ENCODE assay signal across 11 mouse cellular contexts in genomic region chr12:109412675-109413074, GRCm38 (mm10). TPM values are rescaled to one million over a fixed set of nuclear protein-coding genes. Genes with fewer than 3 reads are reported as not detected.
DNase-seq lines count a peak whose midpoint lies in the region; ATAC-seq lines count a peak whose summit lies in the region.
"Had no signal": no experiment of that assay in that cellular context is flagged by ENCODE, and none has a peak within 500 bp of the region (broad histone marks: within the 10 kb centered on the region; RNA-seq: fewer than 3 reads in every experiment).

No protein-coding gene starts in this region.

- DNase-seq in heart, postnatal 36 days = no peak
- DNase-seq in lung, postnatal 10 days = no peak
- DNase-seq in yolk sac, embryonic 10.5 days (ENCODE audit: low spot score) = peak; percentile 73
- DNase-seq in frontal cortex, adult 2 months (ENCODE audit: extremely low spot score in 1 of 2, low spot score in 1 of 2) = no peak
- no peak for DNase-seq in kidney, adult 11 months
- DNase-seq: kidney, postnatal 14 days; midbrain, embryonic 14.5 days had no signal

- no peak overlapping the region for H3K4me2 ChIP-seq in heart, embryonic 11.5 days
- no peak overlapping the region for H3K4me2 ChIP-seq in lung, embryonic 16.5 days (ENCODE audit: low read depth, low read length)
- H3K4me2 ChIP-seq in intestine, embryonic 16.5 days (ENCODE audit: low read depth, low read length) = no peak overlapping the region

- intact Hi-C loops in heart, postnatal 36 days (cut with DNase I) = no loop called here

- H3K9ac ChIP-seq in heart, embryonic 11.5 days (ENCODE audit: low read depth, low read length) = no peak overlapping the region
- H3K9ac ChIP-seq in lung, embryonic 16.5 days (ENCODE audit: low read length) = no peak overlapping the region
- H3K9ac ChIP-seq in intestine, embryonic 16.5 days (ENCODE audit: low read depth, low read length) = peak overlapping the region; percentile 53; the same call in 1 of the 2 replicates

- no peaks in the 10 kb centered on the region for H3K9me3 ChIP-seq in heart, embryonic 11.5 days (replicated peaks; ENCODE audit: control insufficient read depth, low read length)
- no peaks in the 10 kb centered on the region for H3K9me3 ChIP-seq in lung, embryonic 16.5 days (ENCODE audit: control insufficient read depth, low read length)
- H3K9me3 ChIP-seq in intestine, embryonic 16.5 days (ENCODE audit: control insufficient read depth, low read length) = no peaks in the 10 kb centered on the region

- peak overlapping the region; percentile 46 for H3K27ac ChIP-seq in heart, embryonic 11.5 days (ENCODE audit: low read depth, low read length)
- peak overlapping the region; percentile 93 for H3K27ac ChIP-seq in lung, embryonic 16.5 days (ENCODE audit: low read length)
- H3K27ac ChIP-seq in intestine, embryonic 16.5 days (ENCODE audit: low read length) = peak overlapping the region; percentile 91

- WGBS in heart, embryonic 11.5 days (ENCODE audit: insufficient replicate concordance) = 32% methylated on average over 5 of the region's 5 CpGs
- WGBS in lung, embryonic 16.5 days = 22% methylated on average over 5 of the region's 5 CpGs
- WGBS in intestine, embryonic 16.5 days = 26% methylated on average over 5 of the region's 5 CpGs

- H3K36me3 ChIP-seq in heart, embryonic 11.5 days (ENCODE audit: control insufficient read depth, insufficient read depth, low read length) = no peaks in the 10 kb centered on the region
- H3K36me3 ChIP-seq in lung, embryonic 16.5 days (ENCODE audit: control insufficient read depth, insufficient read depth, low read length) = no peaks in the 10 kb centered on the region
- no peaks in the 10 kb centered on the region for H3K36me3 ChIP-seq in intestine, embryonic 16.5 days (ENCODE audit: control insufficient read depth, insufficient read depth, low read length)

- ATAC-seq in heart, embryonic 11.5 days (replicated peaks; ENCODE audit: insufficient number of reproducible peaks, low FRiP score, low TSS enrichment) = no peak; the same call in 1 of the 2 replicates
- ATAC-seq in lung, embryonic 16.5 days (ENCODE audit: low read depth) = peak; percentile 27; the same call in 1 of the 2 replicates
- ATAC-seq in intestine, embryonic 16.5 days = peak; percentile 38

- no peaks in the 10 kb centered on the region; the same call in 1 of the 2 replicates for H3K27me3 ChIP-seq in heart, embryonic 11.5 days (ENCODE audit: control insufficient read depth, insufficient read depth, low read length)
- H3K27me3 ChIP-seq in lung, embryonic 16.5 days (ENCODE audit: control insufficient read depth, insufficient read depth, low read depth, low read length) = no peaks in the 10 kb centered on the region
- H3K27me3 ChIP-seq in intestine, embryonic 16.5 days (replicated peaks; ENCODE audit: control insufficient read depth, insufficient read depth, low read length) = no peaks in the 10 kb centered on the region

- H3K4me1 ChIP-seq in heart, embryonic 11.5 days (ENCODE audit: control insufficient read depth, insufficient read depth, low read length) = peaks cover 37% of the 10 kb centered on the region
- H3K4me1 ChIP-seq in lung, embryonic 16.5 days (replicated peaks; ENCODE audit: control insufficient read depth, insufficient read depth, low read length) = peaks cover 25% of the 10 kb centered on the region
- H3K4me1 ChIP-seq in intestine, embryonic 16.5 days (ENCODE audit: control insufficient read depth, insufficient read depth, low read length) = peaks cover 45% of the 10 kb centered on the region

- no peak overlapping the region for H3K4me3 ChIP-seq in heart, embryonic 11.5 days (ENCODE audit: low read depth, low read length)
- H3K4me3 ChIP-seq in lung, embryonic 16.5 days (ENCODE audit: low read length) = no peak overlapping the region
- H3K4me3 ChIP-seq in intestine, embryonic 16.5 days (ENCODE audit: low read length) = no peak overlapping the region

RNA-seq across cellular contexts. Expression of gene Dlk1, which starts 39.9 kb away (rescaled TPM):
- 54.8 and 67.1 TPM in 2 replicates for polyA plus RNA-seq in heart, embryonic 11.5 days (2014; fragmentation: Nextera tagmentation; extraction: Ambion mirVana)
- under 1 TPM; 0.22 to 1.00 TPM for total RNA-seq in heart, postnatal 36 days (2021)
- polyA plus RNA-seq in lung, embryonic 16.5 days (2015; fragmentation: Nextera tagmentation; extraction: Ambion mirVana) = 702 and 746 TPM in 2 replicates
- 325 and 385 TPM in 2 replicates for polyA plus RNA-seq in intestine, embryonic 16.5 days (2015; fragmentation: Nextera tagmentation; extraction: Ambion mirVana)
- polyA plus RNA-seq in frontal cortex, adult 2 months (2012; rRNA removed) = 2.9 and 3.1 TPM in 2 replicates
- total RNA-seq: liver, adult 2 months had no signal

Comparison
In these comparisons a context has a peak if more than half of its experiments do, and no peak if none do; other contexts are left out.
1. RNA of gene Dlk1, which starts 39.9 kb away (polyA plus RNA-seq): 702 to 746 TPM in lung, embryonic 16.5 days, 325 to 385 TPM in intestine, embryonic 16.5 days and 54.8 to 67.1 TPM in heart, embryonic 11.5 days; 2.9 to 3.1 TPM in frontal cortex, adult 2 months; every median in the first group is over 10 times any median in the second.
2. Peak in every context shown above with its lines, with median percentiles within 50 percentile points of each other: H3K27ac ChIP-seq.